Mouse (Mus musculus): ENCODE results near the gene Bnc2. TPM values are rescaled to one million over a fixed set of nuclear protein-coding genes. Genes with fewer than 3 reads are reported as not detected.
A peak's percentile ranks its signal among the peaks of the same experiment; 100 is the strongest.

The Bnc2 gene
- total RNA-seq, 2 experiments from 2014 or later: 3.2 to 3.9 TPM

- DNase-seq: no peak
- intact Hi-C loops (cut with DNase I): no loop called here
Measured at GRCm38 (mm10) chr4:84449246-84450005, 225.6 kb downstream of the Bnc2 start.

- DNase-seq: no peak
- intact Hi-C loops (cut with DNase I): loop anchor here (10.0 kb wide), 1 partner anchor 639 kb away; no protein-coding TSS in a partner anchor
Measured at GRCm38 (mm10) chr4:84433324-84433723, 241.8 kb downstream of the Bnc2 start.

- intact Hi-C loops (cut with DNase I): loop anchor here (10.0 kb wide), 1 partner anchor 637 kb away; no protein-coding TSS in a partner anchor
- DNase-seq: no peak
Measured at GRCm38 (mm10) chr4:84431677-84432515, 243.2 kb downstream of the Bnc2 start.

GRCm38 (mm10) chr4:84427955-84428354 is 247.1 kb downstream of the Bnc2 start:
- no peak for DNase-seq
- intact Hi-C loops (cut with DNase I): no loop called here

GRCm38 (mm10) chr4:84411431-84411830 is 263.6 kb downstream of the Bnc2 start:
- intact Hi-C loops (cut with DNase I): no loop called here
- no peak for DNase-seq

GRCm38 (mm10) chr4:84407328-84408028 is 267.6 kb downstream of the Bnc2 start:
- intact Hi-C loops (cut with DNase I): no loop called here
- DNase-seq: no peak

GRCm38 (mm10) chr4:84403356-84404145 is 271.5 kb downstream of the Bnc2 start:
- intact Hi-C loops (cut with DNase I): no loop called here
- no peak for DNase-seq

- intact Hi-C loops (cut with DNase I): no loop called here
- no peak for DNase-seq
Measured at GRCm38 (mm10) chr4:84388991-84389390, 286.1 kb downstream of the Bnc2 start.

GRCm38 (mm10) chr4:84385156-84385555 is 289.9 kb downstream of the Bnc2 start:
- intact Hi-C loops (cut with DNase I): no loop called here
- no peak for DNase-seq

GRCm38 (mm10) chr4:84379289-84379688 is 295.8 kb downstream of the Bnc2 start:
- DNase-seq: no peak
- intact Hi-C loops (cut with DNase I): no loop called here

GRCm38 (mm10) chr4:84377513-84377912 is 297.6 kb downstream of the Bnc2 start:
- DNase-seq: no peak
- intact Hi-C loops (cut with DNase I): no loop called here

GRCm38 (mm10) chr4:84362337-84362823 is 312.7 kb downstream of the Bnc2 start:
- intact Hi-C loops (cut with DNase I): no loop called here
- peak; percentile 19 to 29 for DNase-seq

GRCm38 (mm10) chr4:84361165-84361564 is 313.9 kb downstream of the Bnc2 start:
- DNase-seq: no peak
- intact Hi-C loops (cut with DNase I): no loop called here

- intact Hi-C loops (cut with DNase I): no loop called here
- DNase-seq: no peak
Measured at GRCm38 (mm10) chr4:84359996-84360395, 315.1 kb downstream of the Bnc2 start.

- intact Hi-C loops (cut with DNase I): no loop called here
- DNase-seq: no peak
Measured at GRCm38 (mm10) chr4:84358204-84358603, 316.9 kb downstream of the Bnc2 start.

GRCm38 (mm10) chr4:84357382-84357781 is 317.7 kb downstream of the Bnc2 start:
- DNase-seq: no peak
- intact Hi-C loops (cut with DNase I): no loop called here

GRCm38 (mm10) chr4:84356468-84357153 is 318.5 kb downstream of the Bnc2 start:
- no peak for DNase-seq
- intact Hi-C loops (cut with DNase I): no loop called here

GRCm38 (mm10) chr4:84352656-84353055 is 322.4 kb downstream of the Bnc2 start:
- intact Hi-C loops (cut with DNase I): loop anchor here (1.0 kb wide), 1 partner anchor 12 kb away; no protein-coding TSS in a partner anchor
- no peak for DNase-seq

GRCm38 (mm10) chr4:84349536-84349935 is 325.5 kb downstream of the Bnc2 start:
- DNase-seq: no peak
- intact Hi-C loops (cut with DNase I): no loop called here
